Mouse (Mus musculus) MEL-GATA-1-ER (cell line): Measurements from ENCODE around the gene Btbd2.
"Not testable (repeated sequence)": the region's sequence is repeated elsewhere in the genome, so short reads cannot be mapped to it uniquely, and the experiment has no call there.

Experiments
- DNase-seq: peaks from one replicate; pipeline ENCODE4 v3.0.0-alpha.2; 2012; ENCODE audit warnings: low read depth; ENCODE audit errors: extremely low read depth

The Btbd2 gene

DNA sequence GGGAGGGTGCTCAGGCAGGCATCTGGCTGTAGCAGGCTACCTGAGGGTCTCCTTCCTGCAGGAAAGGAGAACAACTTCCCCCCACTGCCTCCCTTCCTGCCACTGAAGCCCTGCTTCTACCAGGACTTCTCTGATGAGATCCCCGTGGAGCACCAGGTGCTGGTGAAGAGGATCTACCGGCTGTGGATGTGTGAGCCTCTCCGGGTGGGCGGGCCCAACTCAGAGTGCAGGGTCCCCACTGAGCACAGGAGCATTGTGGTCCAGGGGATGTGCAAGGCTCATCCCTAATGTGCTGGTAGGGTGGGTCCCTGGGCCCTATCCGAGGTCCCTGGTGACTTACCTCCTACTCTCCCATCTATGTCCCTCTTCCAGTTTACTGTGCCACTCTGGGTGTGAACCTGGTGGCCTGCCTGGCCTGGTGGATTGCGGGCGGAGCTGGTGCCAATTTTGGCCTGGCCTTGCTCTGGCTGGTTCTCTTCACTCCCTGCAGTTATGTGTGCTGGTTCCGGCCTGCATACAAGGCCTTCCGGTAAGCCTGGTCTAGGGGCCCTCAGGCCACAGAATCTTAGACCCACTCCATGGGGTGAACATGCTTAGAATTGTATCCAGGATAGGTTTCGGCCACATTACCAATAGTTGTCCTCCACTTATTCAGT is 47.5 kb downstream of the Btbd2 start:
- DNase-seq = no peak

DNA sequence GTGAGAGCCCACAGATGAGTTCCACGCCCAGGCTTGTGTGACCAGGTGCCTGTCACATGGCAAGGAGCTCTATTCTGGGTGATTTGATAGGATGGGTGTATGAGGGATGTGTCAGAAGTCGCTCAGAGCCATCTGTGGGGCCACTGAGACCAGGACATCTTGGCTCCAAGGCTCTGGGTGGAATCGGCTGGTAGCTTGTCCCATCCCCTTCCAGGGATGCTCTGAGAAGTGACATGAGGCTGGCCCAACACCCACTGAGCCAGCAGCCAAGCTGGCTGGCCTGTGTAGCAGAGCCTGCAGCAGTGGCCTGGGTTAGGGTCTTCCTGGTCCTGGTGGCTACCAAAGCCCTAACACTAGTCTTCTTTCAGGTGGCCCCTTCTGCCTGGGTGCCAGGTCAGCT is 48.4 kb downstream of the Btbd2 start:
- no peak for DNase-seq

DNA sequence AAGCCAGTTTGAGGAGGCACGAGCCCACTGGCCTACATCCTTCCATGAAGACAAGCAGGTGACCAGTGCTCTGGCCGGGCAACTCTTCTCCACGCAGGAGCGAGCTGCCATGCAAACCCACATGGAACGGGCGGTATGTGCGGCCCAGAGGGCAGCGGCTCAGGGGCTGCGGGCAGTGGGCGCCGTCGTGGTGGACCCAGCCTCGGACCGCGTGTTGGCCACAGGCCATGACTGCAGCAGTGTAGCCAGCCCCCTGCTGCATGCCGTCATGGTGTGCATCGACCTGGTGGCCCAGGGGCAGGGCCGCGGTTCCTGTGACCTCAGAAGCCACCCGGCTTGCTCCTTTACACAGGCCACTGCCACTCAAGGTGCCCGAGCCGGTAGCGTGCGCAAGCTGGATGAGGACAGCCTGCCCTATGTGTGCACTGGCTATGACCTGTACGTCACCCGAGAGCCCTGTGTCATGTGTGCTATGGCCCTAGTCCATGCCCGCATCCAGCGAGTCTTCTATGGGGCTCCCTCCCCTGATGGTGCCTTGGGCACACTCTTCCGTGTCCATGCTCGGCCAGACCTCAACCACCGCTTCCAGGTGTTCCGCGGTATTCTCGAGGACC is 50.0 kb downstream of the Btbd2 start:
- no peak for DNase-seq

DNA sequence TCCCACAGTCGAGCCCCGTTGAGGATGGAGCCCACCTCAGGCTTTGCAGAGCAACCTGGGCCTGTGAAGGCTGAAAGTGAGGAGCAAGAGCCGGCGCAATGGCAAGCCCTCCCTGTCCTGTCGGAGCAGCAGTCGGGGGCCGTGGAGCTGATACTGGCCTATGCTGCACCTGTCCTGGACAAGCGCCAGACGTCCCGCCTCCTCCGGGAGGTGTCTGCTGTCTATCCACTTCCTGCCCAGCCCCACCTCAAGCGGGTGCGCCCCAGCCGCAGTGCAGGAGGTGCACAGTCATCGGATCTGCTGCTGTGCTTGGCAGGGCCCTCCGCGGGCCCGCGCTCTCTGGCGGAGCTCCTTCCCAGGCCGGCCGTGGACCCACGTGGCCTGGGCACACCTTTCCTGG is 50.6 kb downstream of the Btbd2 start:
- DNase-seq = no peak

DNA sequence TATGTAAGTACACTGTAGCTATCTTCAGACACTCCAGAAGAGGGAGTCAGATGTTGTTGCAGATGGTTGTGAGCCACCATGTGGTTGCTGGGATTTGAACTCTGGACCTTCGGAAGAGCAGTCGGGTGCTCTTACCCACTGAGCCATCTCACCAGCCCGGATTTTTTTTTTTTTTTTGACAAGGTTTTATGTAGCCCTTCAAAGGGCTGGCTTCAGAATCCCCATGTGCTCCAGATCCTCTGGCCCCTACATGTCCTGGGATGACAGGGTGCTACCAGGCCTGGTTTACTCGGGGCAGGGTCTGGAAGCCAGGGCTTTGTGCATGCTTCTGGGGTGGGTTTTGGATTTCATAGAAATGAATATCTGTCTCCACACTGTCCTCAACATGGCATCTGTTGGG is 51.1 kb downstream of the Btbd2 start, which contains the start of gene Gm49322:
Gene Gm49322, plus strand, starts transcription at position 301 of the 400 bp plus-strand sequence.
- not testable (repeated sequence) for DNase-seq

DNA sequence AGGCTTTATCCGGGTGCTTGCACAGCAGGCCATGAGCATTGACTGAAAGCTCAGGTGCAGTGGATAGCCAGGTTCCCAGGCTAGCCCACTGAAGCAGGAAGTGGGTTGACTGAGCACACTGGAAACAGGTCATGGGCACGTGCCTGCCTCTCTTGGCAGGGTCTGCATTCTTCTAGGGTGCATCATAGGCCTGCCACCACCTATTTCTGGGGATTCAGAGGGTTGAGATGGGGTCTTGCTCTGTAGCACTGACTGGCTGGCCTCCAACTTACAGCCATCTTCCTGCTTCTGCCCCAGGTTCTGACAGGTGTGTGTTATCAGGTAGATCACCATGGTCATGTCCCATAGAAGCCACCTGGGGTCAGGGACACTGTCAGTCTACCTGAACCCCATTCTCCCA is 51.9 kb downstream of the Btbd2 start:
- DNase-seq = no peak

DNA sequence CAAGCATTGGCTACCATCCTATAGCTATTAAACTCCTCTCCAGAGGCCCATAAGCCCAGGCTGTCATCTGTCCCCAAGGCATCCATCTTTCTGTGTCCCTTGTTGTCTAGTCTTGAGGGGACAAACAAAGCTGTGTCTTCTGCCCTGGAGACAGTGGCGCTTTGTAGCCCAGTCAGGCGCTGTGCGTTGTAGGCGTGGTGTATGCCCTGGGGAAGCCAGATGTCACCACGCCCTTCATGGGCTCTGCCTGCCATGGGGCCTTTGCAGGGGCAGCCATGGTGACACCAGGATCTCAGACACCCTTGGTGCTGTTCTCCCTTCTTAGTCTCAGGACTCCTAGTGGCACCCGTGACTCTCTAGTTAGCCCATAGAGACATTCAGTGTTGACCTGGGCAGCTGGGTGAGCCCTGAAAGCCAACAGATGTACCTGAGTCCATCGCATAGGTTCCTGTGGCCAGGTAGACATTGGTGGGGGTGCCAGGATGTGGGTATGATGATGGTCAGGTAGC is 52.8 kb downstream of the Btbd2 start:
- DNase-seq = no peak

DNA sequence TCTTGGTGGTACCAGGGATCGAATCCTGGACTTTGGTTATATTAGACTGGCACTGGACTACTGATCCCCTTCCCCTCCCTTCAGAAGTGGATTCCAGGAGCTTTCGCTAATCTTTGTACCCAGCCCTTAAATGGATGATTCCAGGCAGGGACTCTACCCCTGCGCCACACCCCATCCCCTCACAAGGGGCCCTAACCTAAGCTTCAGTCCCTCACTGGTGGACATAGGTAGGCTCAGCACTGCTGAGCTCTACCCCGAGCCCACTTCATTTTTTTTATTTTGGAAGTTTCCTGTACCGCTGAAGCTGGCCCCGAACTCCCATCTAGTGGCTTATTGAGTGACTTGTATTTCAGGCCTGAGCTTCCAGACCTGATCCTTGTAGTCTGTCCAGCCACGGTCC is 53.5 kb downstream of the Btbd2 start:
- DNase-seq = no peak

DNA sequence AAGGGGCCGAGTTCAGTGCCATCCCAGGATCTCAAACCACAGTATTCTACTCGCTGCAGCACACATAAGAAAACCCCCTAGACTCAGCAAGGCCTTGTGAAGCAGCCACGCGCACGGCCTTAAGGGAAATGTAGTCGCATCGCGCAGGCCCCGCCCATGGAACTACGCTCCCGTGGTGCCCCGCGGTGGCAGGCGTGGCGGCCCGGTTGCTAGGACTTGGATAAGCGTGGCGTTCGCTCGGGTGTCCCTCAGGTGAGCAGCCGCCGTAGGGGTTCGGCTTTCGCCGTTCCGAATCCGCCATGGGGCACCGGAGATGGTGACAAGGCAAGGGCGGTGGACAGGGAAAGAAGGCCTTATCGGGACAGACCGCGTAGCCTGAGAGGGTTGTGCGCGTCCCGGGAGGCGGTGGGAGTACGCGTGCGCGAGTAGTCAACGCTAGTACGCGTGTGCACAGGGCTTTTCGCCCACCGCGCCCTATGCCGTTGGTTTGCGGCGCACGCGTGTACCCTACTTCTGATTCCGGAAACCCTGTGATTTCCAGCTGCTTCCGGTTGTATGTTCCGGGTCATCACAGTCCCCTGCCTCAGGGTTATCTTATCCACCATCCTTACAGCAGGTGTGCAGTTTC is 54.1 kb downstream of the Btbd2 start, which contains the start of the genes Scamp4 and Adat3:
Gene Scamp4, plus strand, starts transcription at position 175 of the 628 bp plus-strand sequence.
Gene Adat3, plus strand, starts transcription at position 183 of the 628 bp plus-strand sequence.
- DNase-seq = peak; percentile 80

DNA sequence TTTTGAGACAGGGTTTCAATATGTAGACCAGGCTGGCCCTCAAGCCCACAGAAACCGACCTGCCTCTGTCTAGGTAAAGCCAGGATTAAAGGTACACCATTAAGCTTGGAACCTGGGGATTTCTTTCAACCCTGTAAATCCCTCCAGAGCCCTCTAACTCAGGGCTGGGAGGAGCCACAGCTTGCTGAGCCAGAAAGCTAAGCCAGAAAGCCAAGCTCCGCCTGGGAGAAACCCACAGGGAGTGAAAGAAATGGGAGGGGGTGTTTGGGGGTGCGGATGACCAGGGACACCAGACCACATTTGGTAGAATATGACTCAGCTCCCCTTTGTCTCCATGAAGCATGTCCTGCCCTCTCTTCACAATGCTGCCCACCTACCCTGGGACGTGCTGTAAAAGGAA is 60.6 kb downstream of the Btbd2 start:
- no peak for DNase-seq
